In genomic region chr11:110657854-110658253, GRCm38 (mm10) we compare ENCODE assay signal across 26 mouse cellular contexts.
DNase-seq lines count a peak whose midpoint lies in the region; ATAC-seq lines count a peak whose summit lies in the region.
"Had no signal": no experiment of that assay in that cellular context is flagged by ENCODE, and none has a peak within 500 bp of the region (broad histone marks: within the 10 kb centered on the region; RNA-seq: fewer than 3 reads in every experiment).

No protein-coding gene starts in this region.

- H3K27me3 ChIP-seq in heart, embryonic 12.5 days (replicated peaks) = no peaks in the 10 kb centered on the region
- no peaks in the 10 kb centered on the region for H3K27me3 ChIP-seq in limb, embryonic 12.5 days
- no peaks in the 10 kb centered on the region for H3K27me3 ChIP-seq in limb, embryonic 10.5 days (ENCODE audit: low read depth, poor library complexity, severe bottlenecking)
- no peaks in the 10 kb centered on the region for H3K27me3 ChIP-seq in limb, embryonic 15.5 days
- H3K27me3 ChIP-seq in liver, embryonic 11.5 days (replicated peaks; ENCODE audit: control insufficient read depth, insufficient read depth, low read length) = no peaks in the 10 kb centered on the region
- H3K27me3 ChIP-seq: CH12.LX; embryonic facial prominence, embryonic 12.5 days; forebrain, embryonic 13.5 days; forebrain, embryonic 15.5 days; Patski had no signal

- no peak overlapping the region for H3K4me3 ChIP-seq in heart, embryonic 12.5 days
- H3K4me3 ChIP-seq in limb, embryonic 12.5 days (replicated peaks) = no peak overlapping the region
- no peak overlapping the region for H3K4me3 ChIP-seq in limb, embryonic 10.5 days
- no peak overlapping the region for H3K4me3 ChIP-seq in limb, embryonic 15.5 days
- H3K4me3 ChIP-seq in liver, embryonic 11.5 days (ENCODE audit: low read depth, low read length) = no peak overlapping the region
- H3K4me3 ChIP-seq: embryonic facial prominence, embryonic 10.5 days; embryonic facial prominence, embryonic 12.5 days; forebrain, embryonic 13.5 days; forebrain, embryonic 15.5 days had no signal

- H3K9me3 ChIP-seq in heart, embryonic 12.5 days (replicated peaks) = no peaks in the 10 kb centered on the region
- no peaks in the 10 kb centered on the region for H3K9me3 ChIP-seq in limb, embryonic 12.5 days
- H3K9me3 ChIP-seq in limb, embryonic 10.5 days (replicated peaks) = no peaks in the 10 kb centered on the region
- no peaks in the 10 kb centered on the region for H3K9me3 ChIP-seq in limb, embryonic 15.5 days
- H3K9me3 ChIP-seq in liver, embryonic 11.5 days (ENCODE audit: control insufficient read depth, low read length) = no peaks in the 10 kb centered on the region
- H3K9me3 ChIP-seq: embryonic facial prominence, embryonic 10.5 days; embryonic facial prominence, embryonic 12.5 days; forebrain, embryonic 13.5 days; forebrain, embryonic 15.5 days had no signal

- H3K36me3 ChIP-seq in heart, embryonic 12.5 days = no peaks in the 10 kb centered on the region
- no peaks in the 10 kb centered on the region for H3K36me3 ChIP-seq in limb, embryonic 12.5 days
- H3K36me3 ChIP-seq in limb, embryonic 10.5 days = no peaks in the 10 kb centered on the region
- H3K36me3 ChIP-seq in limb, embryonic 15.5 days = no peaks in the 10 kb centered on the region
- H3K36me3 ChIP-seq in liver, embryonic 11.5 days (ENCODE audit: control insufficient read depth, insufficient read depth, low read length) = no peaks in the 10 kb centered on the region
- H3K36me3 ChIP-seq: embryonic facial prominence, embryonic 10.5 days; embryonic facial prominence, embryonic 12.5 days; forebrain, embryonic 15.5 days; G1E had no signal

- peak; percentile 7 to 8 for DNase-seq in cerebellum, postnatal 10 days
- DNase-seq in heart, adult 9 months (ENCODE audit: low spot score in 2 of 2) = no peak
- no peak for DNase-seq in limb, embryonic 10.5 days (ENCODE audit: low spot score)
- DNase-seq in liver, embryonic 11.5 days (ENCODE audit: low spot score) = no peak
- DNase-seq: adrenal gland, adult 8-10 months; adrenal gland, postnatal 14 days; adrenal gland, postnatal 36 days; B cell, adult 2 months; cerebellum, adult 11 months; cerebellum, adult 18-20 months; cerebellum, adult 8-10 months; cerebellum, adult 9-11 months; cerebellum, postnatal 25 days had no signal

- H3K4me1 ChIP-seq in heart, embryonic 12.5 days (replicated peaks) = peaks cover 8% of the 10 kb centered on the region
- H3K4me1 ChIP-seq in limb, embryonic 12.5 days (replicated peaks) = peaks cover 17% of the 10 kb centered on the region
- H3K4me1 ChIP-seq in limb, embryonic 10.5 days = peaks cover 14% of the 10 kb centered on the region; the same call in 1 of the 2 replicates
- H3K4me1 ChIP-seq in limb, embryonic 15.5 days = peaks cover 4% of the 10 kb centered on the region; the same call in 1 of the 2 replicates
- H3K4me1 ChIP-seq in liver, embryonic 11.5 days (replicated peaks; ENCODE audit: control insufficient read depth, insufficient read depth, low read length) = no peaks in the 10 kb centered on the region
- H3K4me1 ChIP-seq: embryonic facial prominence, embryonic 12.5 days had no signal

- H3K9ac ChIP-seq in heart, embryonic 12.5 days = no peak overlapping the region
- H3K9ac ChIP-seq in limb, embryonic 12.5 days (replicated peaks) = no peak overlapping the region
- H3K9ac ChIP-seq in limb, embryonic 15.5 days = no peak overlapping the region
- H3K9ac ChIP-seq in liver, embryonic 11.5 days (ENCODE audit: low read depth, low read length) = no peak overlapping the region
- H3K9ac ChIP-seq: embryonic facial prominence, embryonic 12.5 days; forebrain, embryonic 13.5 days; forebrain, embryonic 15.5 days had no signal

- H3K4me2 ChIP-seq in heart, embryonic 12.5 days = no peak overlapping the region
- no peak overlapping the region for H3K4me2 ChIP-seq in limb, embryonic 12.5 days
- 0 out of 2 replicates have a peak overlapping the region, but pooled peaks have one; percentile 2 for H3K4me2 ChIP-seq in limb, embryonic 15.5 days
- no peak overlapping the region for H3K4me2 ChIP-seq in liver, embryonic 11.5 days
- H3K4me2 ChIP-seq: embryonic facial prominence, embryonic 12.5 days; forebrain, embryonic 13.5 days; forebrain, embryonic 15.5 days had no signal

- ATAC-seq in cerebellum, adult (ENCODE audit: insufficient number of reproducible peaks, low FRiP score, low TSS enrichment) = no peak
- ATAC-seq in heart, embryonic 12.5 days (ENCODE audit: insufficient number of reproducible peaks, low FRiP score) = peak; percentile 72
- no peak for ATAC-seq in limb, embryonic 12.5 days (ENCODE audit: insufficient number of reproducible peaks, insufficient read depth, low FRiP score, low TSS enrichment, low read depth)
- ATAC-seq in limb, embryonic 15.5 days (ENCODE audit: insufficient number of reproducible peaks, low FRiP score, low TSS enrichment, low read depth) = no peak
- no peak for ATAC-seq in liver, embryonic 11.5 days (replicated peaks; ENCODE audit: low FRiP score)
- ATAC-seq: activated CD4-positive, CD25-positive, alpha-beta regulatory T cell, adult 4 months; CD4-positive, CD25-positive, alpha-beta regulatory T cell, adult 4 months; forebrain, embryonic 13.5 days; forebrain, embryonic 15.5 days; Patski had no signal

- H3K27ac ChIP-seq in heart, embryonic 12.5 days (ENCODE audit: poor library complexity, severe bottlenecking) = no peak overlapping the region
- peak overlapping the region; percentile 78 for H3K27ac ChIP-seq in limb, embryonic 12.5 days
- H3K27ac ChIP-seq in limb, embryonic 10.5 days = no peak overlapping the region
- H3K27ac ChIP-seq in limb, embryonic 15.5 days = 0 out of 2 replicates have a peak overlapping the region, but pooled peaks have one; percentile 22
- no peak overlapping the region for H3K27ac ChIP-seq in liver, embryonic 11.5 days (ENCODE audit: low read depth, low read length)
- H3K27ac ChIP-seq: embryonic facial prominence, embryonic 10.5 days; embryonic facial prominence, embryonic 12.5 days; forebrain, embryonic 13.5 days; forebrain, embryonic 15.5 days had no signal

- WGBS in heart, embryonic 12.5 days = 26% methylated on average over 8 of the region's 8 CpGs
- WGBS in limb, embryonic 12.5 days = 53% methylated on average over 8 of the region's 8 CpGs
- 62% methylated on average over 8 of the region's 8 CpGs for WGBS in limb, embryonic 10.5 days
- WGBS in limb, embryonic 15.5 days = 40% methylated on average over 8 of the region's 8 CpGs
- WGBS in liver, embryonic 11.5 days = 62% methylated on average over 8 of the region's 8 CpGs

Comparison
In these comparisons a context has a peak if more than half of its experiments do, and no peak if none do; other contexts are left out.
1. H3K27ac ChIP-seq: peak in limb, embryonic 12.5 days (single experiment) and limb, embryonic 15.5 days (single experiment); none in heart, embryonic 12.5 days (single experiment), limb, embryonic 10.5 days (single experiment) and liver, embryonic 11.5 days (single experiment).
2. DNase-seq: peak in cerebellum, postnatal 10 days (2 of 2); none in heart, adult 9 months (0 of 2), limb, embryonic 10.5 days (single experiment) and liver, embryonic 11.5 days (single experiment).